Mouse (Mus musculus) gastrocnemius, postnatal 10 days (tissue): ENCODE results near the gene Wbp1. TPM values are rescaled to one million over a fixed set of nuclear protein-coding genes. Genes with fewer than 3 reads are reported as not detected.

Experiments
- DNase-seq: peaks from one replicate; pipeline ENCODE4 v3.0.0; 2021; ENCODE audit warnings: mixed read lengths
- microRNA-seq, 2 experiments: library from miRNA; unstranded; fragments of <30 nt; microRNA quantifications; one replicate each; pipeline ENCODE4 v1.2.0; 2021
- total RNA-seq, 2 experiments: library from RNA; stranded (reverse); gene quantifications; 2 replicates each; pipeline ENCODE4 v1.2.3; 2021

The Wbp1 gene
- total RNA-seq, 2 experiments from 2014 or later = 48.0 to 52.3 TPM

DNA sequence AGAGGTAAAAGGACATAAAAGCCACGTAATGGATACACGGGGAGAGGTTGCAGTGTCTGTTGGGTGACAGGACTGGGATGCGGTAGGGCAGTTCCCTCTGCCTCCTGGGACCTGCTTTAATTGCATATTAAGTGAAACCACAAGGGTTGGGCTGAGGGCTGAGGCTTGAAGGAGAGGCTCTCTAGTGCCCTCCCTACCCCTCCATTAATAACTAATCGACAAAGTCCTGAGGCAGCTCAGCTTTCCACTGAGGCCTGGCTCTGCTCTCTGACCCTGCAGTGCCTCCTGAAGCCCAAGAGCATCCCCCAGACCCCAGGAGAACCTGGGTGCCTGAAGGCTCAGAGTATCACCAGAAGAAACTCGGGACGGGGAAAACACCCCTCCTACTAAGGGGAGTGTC is 36.9 kb downstream of the Wbp1 start:
- DNase-seq = no peak

DNA sequence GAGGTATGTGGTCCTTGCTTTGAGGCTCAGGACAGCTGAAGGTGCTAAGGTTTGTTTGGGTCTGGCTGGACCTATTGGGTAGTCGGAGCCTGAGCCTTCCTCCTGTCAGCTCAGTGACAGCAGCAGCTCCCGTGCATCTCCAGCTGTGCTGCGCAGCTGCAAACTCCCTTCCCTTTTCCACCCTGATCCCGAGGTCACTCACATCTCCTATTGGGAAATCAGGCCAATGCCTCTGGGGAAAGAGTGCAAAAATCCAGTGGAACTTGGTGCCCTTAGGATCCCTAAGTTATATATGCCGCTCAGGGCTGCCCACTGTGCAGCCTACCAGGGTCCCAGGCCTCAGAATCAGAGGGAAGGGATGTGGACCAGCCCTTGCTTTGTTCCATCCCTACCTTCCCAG is 37.9 kb downstream of the Wbp1 start:
- no peak for DNase-seq

DNA sequence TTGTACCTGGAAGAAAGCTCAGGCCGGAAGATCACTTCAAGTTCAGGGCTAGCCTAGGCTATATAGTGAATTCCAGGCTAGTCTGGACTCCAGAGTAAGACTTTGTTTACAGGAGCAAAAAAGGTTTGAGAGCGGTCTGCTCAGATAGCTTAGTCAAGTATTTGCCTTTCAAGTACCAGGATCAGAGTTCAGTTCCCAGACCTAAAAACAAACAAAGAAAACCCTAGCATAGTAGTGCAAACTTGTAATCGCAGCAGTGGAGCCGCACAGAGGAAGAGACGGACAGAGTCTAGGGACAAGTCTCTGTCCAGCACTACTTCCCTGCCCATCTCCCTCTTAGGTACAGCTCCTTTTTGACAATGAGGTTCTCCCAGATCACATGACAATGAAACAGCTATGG is 41.1 kb downstream of the Wbp1 start:
- DNase-seq = no peak

DNA sequence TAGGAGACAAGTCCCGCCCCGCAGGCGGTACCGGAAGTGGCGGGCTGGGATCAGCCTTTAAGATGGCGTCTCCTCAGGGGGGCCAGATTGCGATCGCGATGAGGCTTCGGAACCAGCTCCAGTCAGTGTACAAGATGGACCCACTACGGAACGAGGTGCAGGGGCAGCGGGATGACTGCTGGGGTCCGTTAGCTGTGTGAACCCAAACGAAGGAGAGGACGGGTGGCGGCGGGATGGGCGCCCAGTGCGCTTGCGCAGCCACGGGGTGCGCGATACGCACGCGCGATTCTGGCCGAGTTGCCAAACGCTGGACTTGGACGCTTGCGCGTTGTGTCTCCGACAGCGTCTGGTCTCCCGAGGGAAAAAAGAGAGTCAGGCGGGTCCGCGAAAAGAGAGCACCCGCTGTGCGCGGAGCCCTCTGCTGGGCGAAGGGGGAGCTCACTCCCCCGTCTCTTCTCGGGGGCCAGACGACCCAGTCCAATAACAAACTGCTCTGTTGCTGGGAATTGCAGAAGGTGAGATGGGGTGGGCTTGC is 43.0 kb downstream of the Wbp1 start:
- DNase-seq = peak; percentile 100

DNA sequence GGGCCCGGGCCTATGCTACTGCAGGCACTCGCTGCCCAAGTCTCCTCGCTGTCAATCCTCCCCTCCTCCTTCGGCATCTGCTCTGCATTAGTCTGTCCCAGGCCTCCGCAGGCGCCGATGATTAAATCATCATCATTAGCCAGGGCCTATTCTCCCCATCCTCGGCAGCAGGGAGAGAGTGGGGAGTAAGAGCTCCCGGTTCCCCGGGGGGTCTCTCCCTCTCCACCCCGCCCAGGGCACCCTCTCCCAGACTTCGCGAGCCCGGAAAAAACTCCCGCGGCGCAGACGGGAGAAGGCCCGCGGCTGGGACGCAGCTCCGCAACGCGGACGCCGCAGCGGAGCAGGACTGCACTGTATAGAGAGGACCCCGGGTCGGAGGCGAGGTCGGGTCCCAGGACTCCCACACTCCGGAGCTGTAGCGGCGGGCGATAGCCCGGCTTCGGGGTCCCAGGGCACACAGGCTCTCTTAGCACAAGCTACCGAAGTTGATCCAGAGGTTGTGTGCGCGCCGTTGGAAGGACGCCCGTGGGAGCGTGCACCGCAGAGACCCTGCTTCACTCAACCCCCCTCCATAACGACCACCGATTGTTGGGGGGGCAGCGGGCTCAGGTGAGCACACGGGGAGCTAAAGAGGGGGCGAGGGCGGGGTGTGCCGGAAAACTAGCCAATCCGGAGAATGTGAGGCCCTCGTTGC is 43.6 kb downstream of the Wbp1 start, which contains the start of gene Pcgf1:
Gene Pcgf1 (plus strand): TSS at position 240 of the 694 bp plus-strand sequence.
- DNase-seq = no peak

DNA sequence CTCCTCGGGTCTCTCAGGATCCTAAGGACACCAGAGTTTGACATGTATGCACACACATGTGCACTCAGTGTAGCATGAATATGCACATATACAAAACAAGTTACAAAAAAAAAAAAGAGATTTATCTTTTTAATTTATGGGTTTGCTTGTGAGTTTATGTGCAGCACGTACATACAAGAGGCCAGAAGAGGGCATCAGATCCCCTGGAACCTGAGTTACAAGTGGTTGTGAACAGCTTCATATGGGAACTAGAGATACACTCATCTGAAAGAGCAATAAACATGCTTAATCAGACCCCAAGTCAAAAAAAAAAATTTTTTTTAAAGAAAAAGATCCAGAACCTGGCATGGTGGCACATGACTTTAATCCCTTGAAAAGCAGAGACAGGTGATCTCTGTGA is 46.4 kb downstream of the Wbp1 start:
- no peak for DNase-seq

DNA sequence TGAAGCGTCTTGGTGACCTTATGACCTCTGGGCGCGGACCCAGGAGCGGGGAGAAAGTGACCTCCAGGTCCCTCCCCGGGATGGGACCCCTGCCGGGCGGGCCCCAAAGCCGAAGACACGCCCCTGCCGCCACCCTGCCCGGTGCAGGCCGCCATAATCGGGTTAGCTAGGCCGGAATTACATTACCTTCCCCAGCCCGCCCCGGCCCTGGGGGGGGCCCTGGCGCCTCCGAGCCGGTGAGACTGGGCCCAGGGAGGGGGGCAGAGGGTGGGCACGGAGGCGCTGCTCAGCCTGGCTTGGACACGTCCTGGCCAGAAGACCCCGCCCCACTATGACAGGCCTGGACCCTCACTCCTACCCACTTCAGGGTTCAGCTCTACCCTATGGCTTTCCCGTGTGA is 50.1 kb downstream of the Wbp1 start:
- DNase-seq = no peak

DNA sequence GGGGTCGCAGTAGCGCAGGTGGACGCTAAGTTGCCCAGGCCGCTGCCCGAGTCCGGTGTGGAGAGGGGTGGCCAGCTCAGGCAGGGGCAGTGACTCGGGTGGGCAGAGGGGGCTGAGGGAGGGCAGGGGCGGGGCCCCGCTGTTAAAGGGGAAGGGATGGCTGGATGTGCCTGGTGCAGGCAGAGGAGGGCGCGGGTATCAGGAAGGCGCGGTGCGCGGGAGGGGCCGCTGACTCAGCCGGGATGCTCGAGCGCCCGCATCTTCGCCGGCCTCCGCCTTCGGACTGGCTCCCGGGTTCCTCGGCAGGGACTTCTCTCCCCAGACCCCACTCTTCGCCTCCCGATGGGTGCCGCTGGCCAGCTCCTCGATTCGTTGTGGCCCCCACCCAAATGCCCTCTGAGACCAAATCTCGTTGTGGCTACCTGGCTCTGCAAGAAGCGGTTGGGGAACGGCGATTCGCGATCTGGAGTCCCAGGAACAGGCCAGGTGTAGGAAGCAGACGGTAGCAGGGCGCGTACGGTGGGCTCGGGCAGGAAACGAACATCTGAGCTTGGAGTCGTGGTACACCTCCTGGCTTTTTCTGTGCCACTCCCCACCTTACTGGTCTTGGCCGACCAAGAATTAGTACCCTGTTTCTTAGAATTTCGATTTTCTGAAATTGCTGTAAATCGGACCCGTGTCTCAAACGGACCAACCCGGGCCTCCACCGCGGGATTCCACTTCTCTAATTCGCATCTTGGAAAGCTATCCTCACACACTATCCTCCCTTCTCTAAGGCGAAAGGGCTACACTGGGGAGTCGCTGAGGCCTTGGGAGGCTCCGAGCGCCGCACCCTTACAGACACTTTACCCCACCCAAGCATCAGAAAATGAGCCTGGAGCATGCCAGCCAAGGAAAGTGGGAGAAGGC is 50.8 kb downstream of the Wbp1 start:
- peak; percentile 28 for DNase-seq

DNA sequence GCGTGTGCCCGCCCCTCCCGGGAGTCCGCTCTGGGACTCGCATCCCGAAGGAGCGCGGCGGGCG is 51.3 kb downstream of the Wbp1 start, which contains the start of gene Tlx2:
Gene Tlx2 (minus strand): TSS at position 47 of the 64 bp plus-strand sequence.
- DNase-seq = no peak

DNA sequence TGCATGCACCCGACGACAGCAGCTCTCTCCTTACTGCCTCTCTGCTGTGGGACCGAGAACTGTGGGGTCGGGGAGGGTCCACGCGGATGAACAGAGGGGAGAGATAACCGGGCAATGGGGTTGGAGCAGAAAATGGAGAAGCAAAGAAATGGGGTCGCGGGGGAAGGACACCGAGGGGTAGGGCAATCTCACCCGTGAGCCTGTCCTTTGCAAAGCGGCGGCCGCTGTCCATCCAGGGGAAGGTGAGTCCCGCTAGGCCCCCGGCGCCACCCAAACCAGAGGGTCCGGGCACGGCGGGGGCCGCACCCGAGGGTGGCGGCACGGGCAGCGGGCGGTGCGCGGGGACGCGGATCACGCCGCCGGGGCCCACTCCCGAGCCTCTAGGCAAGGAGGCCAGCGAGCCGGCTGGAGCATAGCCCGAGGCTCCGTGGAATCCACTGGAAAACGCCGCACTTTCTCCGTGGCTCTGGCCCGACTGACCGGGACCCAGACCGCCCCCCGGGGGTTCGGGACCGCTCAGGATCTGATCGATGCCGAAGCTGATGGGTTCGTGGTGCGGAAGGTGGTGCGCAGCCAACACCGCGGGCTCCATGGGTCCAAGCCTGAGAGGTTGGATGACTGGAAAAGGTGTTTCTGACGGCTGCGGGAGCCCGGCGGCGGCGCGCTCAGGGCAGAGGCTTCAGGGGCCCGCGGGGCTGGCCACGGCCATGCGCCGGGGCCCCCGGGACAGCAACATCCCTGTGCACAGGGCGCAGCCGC is 51.7 kb downstream of the Wbp1 start:
- peak; percentile 36 for DNase-seq

Small RNA genes lying within 50 kb of the gene (microRNA-seq; reads per million reads assigned to microRNA genes)
- gene Mir3470a = 0 reads per million in 2 experiments

Other genes starting within 250 kb of the Wbp1 start
- gene Sema4f, start 181.8 kb downstream of the Wbp1 start, total RNA-seq = under 1 TPM; 0.47 to 0.49 TPM
- gene M1ap, start 174.7 kb downstream of the Wbp1 start, total RNA-seq = under 1 TPM in 1 of 2 experiments, not detected in 1; 0.49 TPM
- gene Dok1, start 88.1 kb downstream of the Wbp1 start, total RNA-seq = 10 to 100 TPM in 1 of 2 experiments, 1 to 10 TPM in 1; 6.2 to 10.7 TPM
- 10 to 100 TPM; 10.5 to 11.9 TPM for gene Loxl3, start 87.4 kb downstream of the Wbp1 start, total RNA-seq
- 10 to 100 TPM; 66.9 to 70.7 TPM for gene Aup1, start 67.0 kb downstream of the Wbp1 start, total RNA-seq
- 10 to 100 TPM; 23.8 to 28.4 TPM for gene Htra2, start 66.3 kb downstream of the Wbp1 start, total RNA-seq
- under 1 TPM; 0.42 to 0.65 TPM for gene Dqx1, start 63.7 kb downstream of the Wbp1 start, total RNA-seq
- gene Tlx2, start 51.3 kb downstream of the Wbp1 start, total RNA-seq = not detected
- gene Pcgf1, start 43.7 kb downstream of the Wbp1 start, total RNA-seq = 1 to 10 TPM; 5.5 to 8.5 TPM
- gene Lbx2, start 35.2 kb downstream of the Wbp1 start, total RNA-seq = 1 to 10 TPM in 1 of 2 experiments, under 1 TPM in 1; 0.33 to 1.3 TPM
- 1 to 10 TPM in 1 of 2 experiments, under 1 TPM in 1; 0.19 to 1.2 TPM for gene Ccdc142, start 20.0 kb downstream of the Wbp1 start, total RNA-seq
- 1 to 10 TPM; 1.4 to 2.3 TPM for gene Gm42688, start 19.9 kb downstream of the Wbp1 start, total RNA-seq
- 100 to 1,000 TPM; 101 to 114 TPM for gene Mrpl53, start 12.5 kb downstream of the Wbp1 start, total RNA-seq
- gene Mogs, start 6.1 kb downstream of the Wbp1 start, total RNA-seq = 10 to 100 TPM; 11.0 to 15.7 TPM
- 10 to 100 TPM; 13.1 to 15.2 TPM for gene Ino80b, start 3.9 kb upstream of the Wbp1 start, total RNA-seq
- gene Rtkn, start 13.9 kb upstream of the Wbp1 start, total RNA-seq = 10 to 100 TPM; 22.3 to 24.5 TPM
- gene Wdr54, start 34.8 kb upstream of the Wbp1 start, total RNA-seq = 1 to 10 TPM in 1 of 2 experiments, under 1 TPM in 1; 0.43 to 1.4 TPM
- under 1 TPM in 1 of 2 experiments, not detected in 1; 0.23 TPM for gene 1700003E16Rik, start 34.8 kb upstream of the Wbp1 start, total RNA-seq
- 100 to 1,000 TPM; 126 to 132 TPM for gene Dctn1, start 44.4 kb upstream of the Wbp1 start, total RNA-seq
- gene Slc4a5, start 98.3 kb upstream of the Wbp1 start, total RNA-seq = under 1 TPM in 1 of 2 experiments, not detected in 1; 0.05 TPM
- gene Mthfd2, start 204.3 kb upstream of the Wbp1 start, total RNA-seq = 1 to 10 TPM; 5.0 to 8.0 TPM
- gene Mob1a, start 204.5 kb upstream of the Wbp1 start, total RNA-seq = 10 to 100 TPM; 19.7 to 26.0 TPM
- gene Bola3, start 227.6 kb upstream of the Wbp1 start, total RNA-seq = 100 to 1,000 TPM; 175 to 186 TPM